Mouse (Mus musculus): ENCODE data around the gene F13b.

Gene F13b

GRCm38 (mm10) chr1:139501258-139501752, at the start of gene F13b:
TSS of gene F13b (plus strand) at chr1:139501702.
- DNase-seq (ENCODE audit: low read depth, low spot score): no peak

GRCm38 (mm10) chr1:139454340-139455225, 46.9 kb upstream of the F13b start, which contains the start of gene Aspm:
TSS of gene Aspm (plus strand) at chr1:139454772.
- peak; percentile 96 for DNase-seq (ENCODE audit: low read depth, low spot score)

- no peak for DNase-seq (ENCODE audit: low read depth, low spot score)
Observed at GRCm38 (mm10) chr1:139455226-139455869, 46.2 kb upstream of the F13b start.

GRCm38 (mm10) chr1:139460807-139461206, 40.7 kb upstream of the F13b start:
- no peak for DNase-seq (ENCODE audit: low read depth, low spot score)

- DNase-seq (ENCODE audit: low read depth, low spot score): no peak
Observed at GRCm38 (mm10) chr1:139465936-139466335, 35.6 kb upstream of the F13b start.

- DNase-seq (ENCODE audit: low read depth, low spot score): no peak
Observed at GRCm38 (mm10) chr1:139478898-139479297, 22.6 kb upstream of the F13b start.

- no peak for DNase-seq (ENCODE audit: low read depth, low spot score)
Observed at GRCm38 (mm10) chr1:139480246-139480645, 21.3 kb upstream of the F13b start.

- DNase-seq (ENCODE audit: low read depth, low spot score): peak; percentile 29
Observed at GRCm38 (mm10) chr1:139481146-139481545, 20.4 kb upstream of the F13b start.

GRCm38 (mm10) chr1:139494630-139495029, 6.9 kb upstream of the F13b start:
- DNase-seq (ENCODE audit: low read depth, low spot score): no peak

- DNase-seq (ENCODE audit: low read depth, low spot score): no peak
Observed at GRCm38 (mm10) chr1:139495408-139495807, 6.1 kb upstream of the F13b start.

- DNase-seq (ENCODE audit: low read depth, low spot score): no peak
Observed at GRCm38 (mm10) chr1:139496212-139496611, 5.3 kb upstream of the F13b start.

GRCm38 (mm10) chr1:139499751-139500150, 1.8 kb upstream of the F13b start:
- no peak for DNase-seq (ENCODE audit: low read depth, low spot score)

GRCm38 (mm10) chr1:139514556-139514955, 13.1 kb downstream of the F13b start:
- DNase-seq (ENCODE audit: low read depth, low spot score): no peak

- DNase-seq (ENCODE audit: low read depth, low spot score): no peak
Observed at GRCm38 (mm10) chr1:139548536-139548935, 47.0 kb downstream of the F13b start.

- no peak for DNase-seq (ENCODE audit: low read depth, low spot score)
Observed at GRCm38 (mm10) chr1:139551311-139551710, 49.8 kb downstream of the F13b start.

- DNase-seq (ENCODE audit: low read depth, low spot score): no peak
Observed at GRCm38 (mm10) chr1:139560024-139560423, 58.5 kb downstream of the F13b start, which contains the start of gene Cfhr1. TSS of gene Cfhr1 (minus strand) at chr1:139560272.

Measured in CD4-positive, CD25-positive, alpha-beta regulatory T cell, adult 2 months (primary cell).